Mouse (Mus musculus) hindbrain, embryonic 10.5 days (tissue): ENCODE measurements around the gene Cab39. TPM values are rescaled to one million over a fixed set of nuclear protein-coding genes. Genes with fewer than 3 reads are reported as not detected.

Experiments used
- DNase-seq: peaks from one replicate; pipeline ENCODE4 v3.0.0-alpha.2; 2017; ENCODE audit warnings: low spot score
- H3K27ac ChIP-seq: fragments of 300-500 bp; sonication (generic); 2 replicates; pipeline ENCODE4 v1.5.1; 2016; ENCODE audit warnings: mild to moderate bottlenecking, moderate library complexity
- H3K27me3 ChIP-seq: fragments of 300-500 bp; sonication (generic); 2 replicates; pipeline ENCODE4 v1.6.1; 2016; ENCODE audit warnings: mild to moderate bottlenecking; ENCODE audit not compliant: poor library complexity, insufficient read depth, severe bottlenecking
- H3K36me3 ChIP-seq: fragments of 300-500 bp; sonication (generic); 2 replicates; pipeline ENCODE4 v1.6.1; 2016; ENCODE audit warnings: mild to moderate bottlenecking, moderate library complexity
- H3K4me1 ChIP-seq: fragments of 300-500 bp; sonication (generic); replicated peaks from 2 replicates; pipeline ENCODE4 v1.6.1; 2016; ENCODE audit warnings: mild to moderate bottlenecking
- H3K4me3 ChIP-seq: fragments of 300-500 bp; sonication (generic); 2 replicates; pipeline ENCODE4 v1.5.1; 2016; ENCODE audit warnings: mild to moderate bottlenecking, moderate library complexity
- H3K9me3 ChIP-seq: fragments of 300-500 bp; sonication (generic); 2 replicates; pipeline ENCODE4 v1.6.1; 2016; ENCODE audit warnings: mild to moderate bottlenecking, moderate library complexity
- WGBS: fragments of 180-500 bp; shearing (Covaris S2); methylation state at CpG from one replicate; pipeline ENCODE4 v1.1.7; 2016; 5-methylcytosine and 5-hydroxymethylcytosine counted together
- polyA plus RNA-seq: library from polyadenylated mRNA; unstranded; fragments of >200 nt; fragmentation: Nextera tagmentation; extraction: Ambion mirVana; gene quantifications from 2 replicates; pipeline ENCODE4 v1.2.1, GENCODE M21; 2016

Gene Cab39
- polyA plus RNA-seq, 1 experiment from 2014 or later, result 43.1 TPM

GRCm38 (mm10) chr1:85839356-85839755 lies 46.1 kb downstream of the Cab39 start:
- H3K4me3 ChIP-seq, result no peak overlapping the region
- peaks cover 68% of the 10 kb centered on the region for H3K36me3 ChIP-seq
- 85% methylated on average over 3 of the region's 3 CpGs for WGBS
- H3K9me3 ChIP-seq, result no peaks in the 10 kb centered on the region
- no peaks in the 10 kb centered on the region for H3K27me3 ChIP-seq
- no peak overlapping the region for H3K27ac ChIP-seq
- no peak for DNase-seq
- no peaks in the 10 kb centered on the region for H3K4me1 ChIP-seq

- Histone ChIP-seq H3K4me1 (no peaks in the 10 kb centered on the region), H3K27ac (no peak overlapping the region), H3K27me3 (no peaks in the 10 kb centered on the region), H3K9me3 (no peaks in the 10 kb centered on the region), H3K36me3 (peaks cover 68% of the 10 kb centered on the region), H3K4me3 (no peak overlapping the region)
- 92% methylated on average over 1 of the region's 1 CpGs for WGBS
- no peak for DNase-seq
Observed at GRCm38 (mm10) chr1:85839790-85840189, 46.5 kb downstream of the Cab39 start.

DNA sequence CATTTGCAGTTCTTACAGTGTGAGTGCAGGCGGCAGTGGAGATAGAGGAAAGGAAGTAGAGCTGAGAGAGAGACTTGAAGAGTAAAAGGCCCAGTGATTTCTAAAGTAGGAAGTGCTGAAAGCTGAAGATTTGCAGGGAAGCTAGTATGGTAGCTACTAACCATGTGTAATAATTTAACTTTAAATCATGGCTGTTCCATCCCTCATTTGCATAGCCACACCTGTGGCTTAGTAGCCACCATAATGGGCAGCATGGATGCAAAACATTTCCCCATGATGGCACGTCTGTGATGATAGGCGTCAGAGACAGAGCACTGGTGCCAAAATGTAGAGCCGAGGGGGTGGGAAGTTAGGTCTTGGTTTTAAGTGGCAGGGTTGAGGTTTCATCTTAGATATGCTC lies 47.2 kb downstream of the Cab39 start:
- 89% methylated on average over 4 of the region's 4 CpGs for WGBS

DNA sequence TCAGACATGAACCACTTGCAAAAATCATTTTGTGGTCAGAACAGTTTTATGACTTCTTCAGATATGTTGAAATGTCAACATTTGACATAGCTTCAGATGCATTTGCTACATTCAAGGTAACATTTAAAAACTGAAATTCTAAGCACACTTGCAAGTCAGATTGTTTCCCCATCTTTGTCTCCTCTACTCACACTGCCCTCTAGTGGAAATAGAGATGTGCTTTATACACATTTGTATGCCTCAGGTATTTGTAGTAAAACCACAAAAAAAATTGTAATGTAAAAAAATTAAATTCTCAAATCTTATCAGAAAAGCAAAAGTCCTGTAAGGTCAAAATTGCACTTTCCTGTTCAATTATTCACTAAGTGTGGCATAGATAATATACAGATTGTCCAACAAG lies 49.0 kb downstream of the Cab39 start:
- no peaks in the 10 kb centered on the region for H3K4me1 ChIP-seq
- H3K9me3 ChIP-seq, result no peaks in the 10 kb centered on the region
- DNase-seq, result no peak
- H3K27me3 ChIP-seq, result no peaks in the 10 kb centered on the region
- no peak overlapping the region for H3K27ac ChIP-seq
- no peak overlapping the region for H3K4me3 ChIP-seq
- peaks cover 66% of the 10 kb centered on the region for H3K36me3 ChIP-seq

More for the DNA sequence above, 47.2 kb downstream of the Cab39 start:
- H3K27me3 ChIP-seq, result no peaks in the 10 kb centered on the region
- H3K36me3 ChIP-seq, result peaks cover 68% of the 10 kb centered on the region
- H3K27ac ChIP-seq, result no peak overlapping the region
- DNase-seq, result no peak
- no peak overlapping the region for H3K4me3 ChIP-seq
- H3K4me1 ChIP-seq, result no peaks in the 10 kb centered on the region
- H3K9me3 ChIP-seq, result no peaks in the 10 kb centered on the region

- 92% methylated on average over 4 of the region's 4 CpGs for WGBS
- no peak overlapping the region for H3K27ac ChIP-seq
- no peaks in the 10 kb centered on the region for H3K27me3 ChIP-seq
- no peaks in the 10 kb centered on the region for H3K9me3 ChIP-seq
- DNase-seq, result no peak
- H3K4me1 ChIP-seq, result no peaks in the 10 kb centered on the region
- no peak overlapping the region for H3K4me3 ChIP-seq
- H3K36me3 ChIP-seq, result peaks cover 68% of the 10 kb centered on the region
Observed at GRCm38 (mm10) chr1:85843291-85843863, 50.1 kb downstream of the Cab39 start.

DNA sequence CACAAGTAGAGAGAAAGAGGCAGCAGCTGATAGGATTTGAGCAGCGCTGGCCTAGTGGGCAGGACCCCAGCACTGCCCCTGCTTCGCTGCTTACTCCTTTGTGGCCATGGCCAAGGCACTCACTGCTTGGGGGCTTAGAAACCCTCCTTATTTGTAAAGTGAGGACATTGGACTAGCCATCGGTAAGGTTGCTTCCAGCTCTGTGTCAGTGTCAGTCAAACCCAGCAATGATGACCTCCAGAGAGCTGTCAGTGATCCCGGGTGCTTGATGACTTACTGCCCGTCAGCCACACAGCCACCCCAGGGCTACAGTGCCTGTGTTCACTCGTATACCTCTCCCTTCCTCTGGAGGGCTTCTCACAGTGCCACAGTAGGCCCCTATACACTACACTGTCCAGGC lies 51.7 kb downstream of the Cab39 start:
- H3K27me3 ChIP-seq, result no peaks in the 10 kb centered on the region
- H3K27ac ChIP-seq, result no peak overlapping the region
- H3K4me3 ChIP-seq, result no peak overlapping the region
- no peaks in the 10 kb centered on the region for H3K4me1 ChIP-seq
- no peaks in the 10 kb centered on the region for H3K9me3 ChIP-seq
- 89% methylated on average over 6 of the region's 6 CpGs for WGBS
- no peak for DNase-seq
- H3K36me3 ChIP-seq, result peaks cover 72% of the 10 kb centered on the region

- DNase-seq, result no peak
- WGBS, result 70% methylated on average over 3 of the region's 3 CpGs
- Histone ChIP-seq H3K27me3 (no peaks in the 10 kb centered on the region), H3K36me3 (peaks cover 72% of the 10 kb centered on the region), H3K9me3 (no peaks in the 10 kb centered on the region), H3K4me1 (no peaks in the 10 kb centered on the region), H3K4me3 (no peak overlapping the region), H3K27ac (no peak overlapping the region)
Observed at GRCm38 (mm10) chr1:85845476-85845875, 52.2 kb downstream of the Cab39 start.

- Histone ChIP-seq H3K4me1 (no peaks in the 10 kb centered on the region), H3K27ac (no peak overlapping the region), H3K36me3 (peaks cover 76% of the 10 kb centered on the region), H3K9me3 (no peaks in the 10 kb centered on the region), H3K27me3 (no peaks in the 10 kb centered on the region), H3K4me3 (no peak overlapping the region)
- DNase-seq, result no peak
- WGBS, result 89% methylated on average over 14 of the region's 14 CpGs
Observed at GRCm38 (mm10) chr1:85849016-85849415, 55.8 kb downstream of the Cab39 start.

DNA sequence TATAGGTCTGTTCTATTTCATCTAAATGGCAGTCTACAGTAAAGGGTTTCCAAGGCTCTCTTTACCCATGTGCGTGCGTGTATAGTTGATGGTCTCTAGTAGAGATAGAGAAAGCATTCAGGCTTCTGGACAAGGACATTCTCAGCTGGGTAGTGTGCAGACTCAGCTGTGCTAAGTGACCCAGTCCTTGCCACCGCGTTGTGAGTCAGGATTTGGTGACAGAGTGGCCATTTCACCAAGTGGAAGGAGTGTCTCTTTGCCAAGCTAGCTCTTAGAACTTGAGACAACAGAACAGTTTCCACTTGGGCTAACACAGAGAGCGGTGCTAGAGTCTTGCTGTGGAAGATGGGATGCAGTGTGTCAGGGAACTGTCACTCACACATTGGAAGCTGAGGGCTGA lies 57.6 kb downstream of the Cab39 start:
- Histone ChIP-seq H3K4me3 (no peak overlapping the region), H3K4me1 (no peaks in the 10 kb centered on the region), H3K27me3 (no peaks in the 10 kb centered on the region), H3K36me3 (peaks cover 72% of the 10 kb centered on the region), H3K9me3 (no peaks in the 10 kb centered on the region), H3K27ac (no peak overlapping the region)
- no peak for DNase-seq
- WGBS, result 93% methylated on average over 5 of the region's 5 CpGs

DNA sequence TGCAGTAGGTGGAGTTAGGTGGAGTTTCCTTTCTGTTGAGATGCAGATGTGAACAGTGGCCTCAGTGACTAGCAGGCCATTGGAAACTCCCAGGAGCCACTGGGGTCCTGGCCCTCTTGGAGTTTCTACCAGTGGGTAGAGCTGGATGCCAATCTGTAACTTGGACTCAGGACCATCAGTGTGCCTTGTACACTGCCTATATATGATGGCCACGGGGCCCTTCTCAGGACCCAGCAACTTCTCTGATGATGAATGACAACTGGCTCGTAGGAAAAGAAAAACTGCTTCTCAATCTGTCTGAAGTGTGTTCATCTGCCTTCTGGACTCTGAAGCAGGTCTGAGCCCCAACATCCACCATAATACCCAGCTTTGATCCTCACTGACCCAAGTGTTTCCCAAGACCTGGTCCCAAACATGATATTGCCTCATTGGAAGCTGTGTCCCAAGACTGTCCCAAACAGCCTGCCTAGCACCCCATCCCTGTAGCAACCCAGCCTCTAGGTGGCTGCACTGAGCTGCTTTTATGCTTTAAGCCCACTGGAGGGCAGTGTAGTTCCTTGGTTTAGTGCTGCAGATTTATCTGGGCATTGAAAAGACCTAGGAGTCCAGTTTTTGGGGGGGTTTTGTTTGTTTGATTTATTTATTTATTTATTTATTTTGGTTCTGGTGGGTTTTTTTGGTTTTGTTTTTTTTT lies 59.9 kb downstream of the Cab39 start:
- Histone ChIP-seq H3K4me3 (no peak overlapping the region), H3K4me1 (no peaks in the 10 kb centered on the region), H3K27me3 (no peaks in the 10 kb centered on the region), H3K9me3 (no peaks in the 10 kb centered on the region), H3K36me3 (peaks cover 54% of the 10 kb centered on the region), H3K27ac (no peak overlapping the region)
- WGBS, result 87% methylated on average over 2 of the region's 2 CpGs
- DNase-seq, result peak; percentile 66

- Histone ChIP-seq H3K27me3 (no peaks in the 10 kb centered on the region), H3K4me3 (no peak overlapping the region), H3K9me3 (no peaks in the 10 kb centered on the region), H3K36me3 (peaks cover 47% of the 10 kb centered on the region), H3K4me1 (no peaks in the 10 kb centered on the region), H3K27ac (no peak overlapping the region)
- WGBS, result 87% methylated on average over 2 of the region's 2 CpGs
- no peak for DNase-seq
Observed at GRCm38 (mm10) chr1:85853865-85854264, 60.6 kb downstream of the Cab39 start.

- H3K36me3 ChIP-seq, result peaks cover 41% of the 10 kb centered on the region
- WGBS, result 74% methylated on average over 2 of the region's 2 CpGs
- no peaks in the 10 kb centered on the region for H3K9me3 ChIP-seq
- no peaks in the 10 kb centered on the region for H3K27me3 ChIP-seq
- H3K27ac ChIP-seq, result no peak overlapping the region
- H3K4me1 ChIP-seq, result no peaks in the 10 kb centered on the region
- H3K4me3 ChIP-seq, result no peak overlapping the region
- DNase-seq, result no peak
Observed at GRCm38 (mm10) chr1:85854475-85854874, 61.2 kb downstream of the Cab39 start.

- Histone ChIP-seq H3K4me3 (no peak overlapping the region), H3K27me3 (no peaks in the 10 kb centered on the region), H3K36me3 (peaks cover 26% of the 10 kb centered on the region), H3K4me1 (no peaks in the 10 kb centered on the region), H3K9me3 (peaks cover 2% of the 10 kb centered on the region), H3K27ac (no peak overlapping the region)
- no peak for DNase-seq
- WGBS, result 88% methylated on average over 3 of the region's 3 CpGs
Observed at GRCm38 (mm10) chr1:85856266-85856665, 63.0 kb downstream of the Cab39 start.
